Mouse (Mus musculus) urinary bladder, postnatal 10 days (tissue): ENCODE measurements around the gene Tmc5.

Experiments
- DNase-seq: peaks from one replicate; pipeline ENCODE4 v3.0.0; 2022; ENCODE audit warnings: low spot score

Tmc5 gene

DNA sequence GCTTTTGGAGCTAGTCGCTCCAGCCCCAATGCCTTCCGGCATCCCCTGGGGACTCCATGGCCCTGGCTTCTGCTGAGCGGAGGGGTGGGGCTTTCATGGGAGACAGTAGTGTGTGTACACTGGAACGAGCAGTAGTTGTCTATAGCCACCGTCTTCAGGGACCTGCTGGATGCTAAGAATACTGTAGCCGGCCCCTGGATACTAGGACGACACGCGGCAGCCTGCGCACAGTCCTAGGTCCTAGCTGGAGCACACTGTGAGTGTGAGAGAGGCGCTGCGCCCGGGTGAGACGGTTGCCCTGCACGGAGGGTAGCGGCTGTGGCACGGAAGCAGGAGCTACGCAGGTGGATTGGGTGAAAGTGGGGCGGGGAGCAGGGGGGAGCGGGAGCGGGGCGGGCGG is at the start of gene Tmc5:
TSS of gene Tmc5 (plus strand) at position 97 of the 400 bp plus-strand sequence.
- DNase-seq: no peak

DNA sequence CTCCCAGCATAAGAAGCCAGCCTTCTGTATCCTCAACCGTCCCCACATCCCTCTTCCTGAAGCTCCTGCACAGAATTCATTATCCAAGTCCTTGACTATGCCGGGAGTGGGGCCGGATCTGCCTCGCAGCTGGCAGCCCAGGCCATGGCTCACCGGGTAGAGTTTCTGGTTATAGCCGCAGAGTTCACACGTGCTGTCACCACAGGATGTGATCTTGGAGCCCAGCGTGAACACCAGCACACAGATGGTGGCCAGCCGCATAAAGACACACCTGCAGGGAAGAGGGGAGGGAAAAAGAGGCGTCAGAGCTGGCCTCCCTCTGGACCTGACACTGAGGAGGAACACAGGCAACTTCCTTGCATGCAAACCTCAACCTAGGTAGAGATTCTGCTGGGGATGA is 49.6 kb upstream of the Tmc5 start:
- no peak for DNase-seq

DNA sequence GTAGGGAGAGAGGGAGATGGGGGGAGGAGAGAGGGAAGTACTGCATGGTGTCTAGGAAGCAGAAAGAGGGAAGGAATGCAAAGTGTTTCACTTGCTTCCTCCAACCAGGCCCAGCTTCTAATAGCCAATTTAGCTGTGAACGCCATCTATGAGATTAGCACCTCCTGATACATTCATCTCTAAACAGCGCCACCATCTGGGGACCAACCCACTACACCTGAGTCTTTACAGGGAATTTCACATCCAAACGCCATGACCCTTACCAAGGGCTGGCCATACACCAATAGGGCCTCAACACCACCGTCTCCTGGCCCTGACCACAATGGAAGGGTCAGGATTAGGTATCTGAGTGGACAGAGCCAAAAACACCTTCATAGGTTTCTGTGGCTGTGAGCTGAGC is 43.2 kb upstream of the Tmc5 start:
- no peak for DNase-seq

DNA sequence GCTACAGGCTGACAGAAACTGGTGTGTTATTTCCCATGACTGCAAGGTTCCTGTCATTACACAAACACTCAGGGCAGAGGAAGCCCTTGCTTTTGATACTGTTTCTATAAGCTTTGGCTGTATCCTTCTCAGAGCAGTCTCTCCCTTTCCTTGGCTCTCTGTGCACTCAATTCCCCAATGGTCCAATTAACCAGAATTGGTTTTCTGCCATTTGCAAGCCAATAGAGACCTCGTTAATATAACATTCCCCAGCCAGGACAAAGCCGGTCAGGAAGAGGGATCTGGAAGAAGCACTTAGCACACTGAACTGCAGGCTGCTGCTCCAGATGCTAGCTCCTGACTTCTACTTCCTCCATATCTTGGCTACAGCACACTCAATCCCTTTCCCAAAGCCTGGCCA is 42.8 kb upstream of the Tmc5 start:
- no peak for DNase-seq

DNA sequence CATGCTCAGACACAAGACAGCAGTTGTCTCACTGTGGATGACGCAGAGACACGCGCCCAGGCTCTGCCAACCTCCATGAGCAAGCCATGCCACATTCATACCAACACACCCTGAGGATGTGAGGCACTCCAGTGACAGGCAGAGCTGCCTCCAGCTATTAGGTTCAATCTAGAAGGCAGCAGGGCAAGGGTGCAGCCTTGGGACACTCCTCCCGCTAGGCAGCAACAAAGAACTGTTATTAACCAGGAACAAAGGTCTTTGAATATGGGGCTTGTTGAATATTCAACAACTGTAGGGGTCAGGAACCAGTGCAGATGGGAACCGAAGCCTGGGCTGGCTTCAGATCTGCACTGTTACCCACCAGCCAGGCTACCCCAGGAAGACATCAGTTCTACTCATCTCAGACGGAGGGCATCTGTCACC is 28.0 kb upstream of the Tmc5 start:
- no peak for DNase-seq

DNA sequence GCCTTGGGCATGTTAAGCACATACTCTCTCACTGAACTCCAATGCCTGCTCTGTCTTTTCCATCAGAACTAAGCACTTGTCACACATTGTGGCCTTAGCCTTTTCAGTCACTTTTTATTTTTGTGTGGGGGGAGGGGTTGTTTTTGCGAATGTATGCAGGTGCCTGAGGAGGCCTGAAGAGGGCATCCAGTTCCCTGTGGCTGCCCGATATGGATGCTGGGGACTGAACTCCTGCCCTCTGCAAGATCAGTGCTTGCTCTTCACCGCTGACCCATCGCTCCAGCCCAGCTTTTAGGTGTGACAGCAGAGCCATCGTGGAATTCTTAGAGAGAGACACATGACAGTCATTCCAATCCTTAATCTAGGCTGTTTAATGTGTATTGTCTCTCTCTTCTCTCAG is 25.7 kb upstream of the Tmc5 start:
- DNase-seq: no peak

DNA sequence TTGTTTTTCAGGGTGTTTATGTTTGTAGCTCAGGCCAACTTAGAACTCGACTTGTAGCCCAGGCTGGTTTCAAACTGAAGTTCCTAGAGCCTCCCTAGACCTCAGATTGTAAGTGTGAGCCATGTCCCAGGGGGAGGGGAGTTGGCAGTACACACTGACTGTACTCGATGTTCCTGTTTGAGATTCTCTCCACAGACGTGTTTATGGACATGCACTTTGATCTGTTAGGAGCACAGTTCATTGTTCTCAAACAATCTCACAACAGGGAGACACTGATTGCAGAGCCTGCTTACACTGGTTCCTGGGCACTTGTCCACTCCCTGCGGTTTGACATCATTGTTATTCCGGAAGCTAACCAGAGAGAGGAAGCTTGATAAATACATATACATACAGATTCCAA is 25.1 kb upstream of the Tmc5 start:
- DNase-seq: no peak

DNA sequence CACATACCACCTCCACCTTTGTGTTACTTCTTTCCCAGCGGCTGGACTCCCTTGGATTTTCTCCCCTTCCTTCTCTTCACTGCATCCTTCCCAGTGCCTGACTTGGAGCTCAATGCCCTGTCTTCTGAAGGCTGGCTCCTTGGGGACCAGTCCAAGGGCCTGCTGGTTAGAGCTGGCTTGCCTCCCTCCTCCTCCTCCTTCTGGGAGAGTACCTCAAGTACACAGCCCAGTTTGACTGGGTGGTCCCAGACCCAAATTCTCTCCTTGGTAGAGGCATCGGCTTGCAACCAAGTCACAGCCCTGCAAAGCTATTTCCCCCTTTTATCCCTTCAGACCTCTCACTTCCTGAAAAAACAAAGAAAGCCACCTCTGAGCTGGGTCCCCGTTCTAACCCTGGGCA is 18.8 kb upstream of the Tmc5 start:
- DNase-seq: no peak

DNA sequence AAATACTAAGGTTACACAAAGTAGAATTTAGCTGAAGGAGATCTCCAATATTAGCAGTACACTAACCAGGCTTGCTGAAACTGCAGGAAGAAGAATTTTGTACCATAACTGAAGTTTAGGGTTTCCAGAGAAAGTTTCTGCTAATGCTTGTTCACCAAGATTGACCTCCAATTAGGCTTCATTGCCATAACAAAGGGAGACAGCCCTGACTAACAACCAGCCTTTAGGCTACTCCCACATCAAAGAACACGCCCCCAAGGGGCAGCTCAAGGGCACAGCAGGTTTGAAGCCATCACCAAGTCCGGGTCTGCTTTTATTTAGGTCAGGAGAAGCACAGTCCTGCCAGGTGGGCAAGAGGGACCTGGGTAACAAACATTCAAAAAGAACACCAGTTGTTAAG is 17.2 kb upstream of the Tmc5 start:
- DNase-seq: no peak

DNA sequence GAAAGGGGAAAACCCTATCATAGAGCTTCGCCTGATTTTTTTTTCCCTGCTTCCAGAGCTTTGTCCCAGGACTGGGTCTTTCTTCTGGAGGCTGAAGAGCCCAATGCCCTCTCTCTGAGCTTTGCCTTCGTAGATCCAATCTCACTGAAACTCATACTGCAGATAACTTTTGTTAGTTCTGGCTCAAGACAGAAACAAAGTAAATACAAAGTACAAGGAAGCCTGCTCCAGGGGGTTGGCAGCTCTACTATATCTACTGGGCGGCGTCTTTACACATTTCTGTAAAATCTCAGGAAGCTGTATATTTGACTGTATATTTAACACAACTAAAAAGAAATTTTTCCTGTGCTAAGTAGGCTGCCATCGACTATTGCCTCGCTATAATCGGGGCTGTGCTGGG is 13.3 kb upstream of the Tmc5 start:
- no peak for DNase-seq

DNA sequence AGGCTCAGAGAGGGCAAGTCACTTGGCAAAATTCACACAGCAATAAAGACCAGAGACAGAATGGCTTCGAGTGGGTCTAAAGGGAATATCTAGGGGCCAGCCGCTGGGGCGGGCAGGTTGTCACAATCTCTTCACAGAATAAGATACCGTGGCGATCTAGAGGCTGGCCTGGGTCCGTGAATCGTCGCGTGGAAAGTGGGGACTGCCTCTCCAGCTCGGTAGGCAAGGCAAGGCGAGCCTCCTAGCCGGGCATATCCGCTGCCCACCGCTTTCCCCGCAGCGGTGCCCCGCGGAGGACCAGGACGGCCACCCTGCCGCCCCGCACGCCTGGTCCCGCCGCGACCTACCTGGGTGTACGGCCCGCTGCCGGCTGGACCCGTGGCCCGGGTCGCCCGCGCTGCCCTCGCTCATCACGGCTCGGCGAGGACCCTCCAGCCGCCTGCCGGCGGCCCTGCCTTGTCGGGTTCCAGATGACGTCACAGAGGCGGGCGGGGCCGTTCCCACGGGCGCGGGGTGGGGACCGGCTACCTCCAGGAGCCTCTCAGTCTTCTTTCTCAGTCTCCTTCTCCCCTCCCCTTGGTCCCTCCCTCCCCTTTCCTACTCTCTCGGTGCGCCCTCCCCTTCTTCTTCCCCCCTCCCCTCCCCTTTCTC is 12.7 kb upstream of the Tmc5 start, which contains the start of gene Tmc7:
TSS of gene Tmc7 (minus strand) at position 480 of the 651 bp plus-strand sequence.
- peak; percentile 41 for DNase-seq

DNA sequence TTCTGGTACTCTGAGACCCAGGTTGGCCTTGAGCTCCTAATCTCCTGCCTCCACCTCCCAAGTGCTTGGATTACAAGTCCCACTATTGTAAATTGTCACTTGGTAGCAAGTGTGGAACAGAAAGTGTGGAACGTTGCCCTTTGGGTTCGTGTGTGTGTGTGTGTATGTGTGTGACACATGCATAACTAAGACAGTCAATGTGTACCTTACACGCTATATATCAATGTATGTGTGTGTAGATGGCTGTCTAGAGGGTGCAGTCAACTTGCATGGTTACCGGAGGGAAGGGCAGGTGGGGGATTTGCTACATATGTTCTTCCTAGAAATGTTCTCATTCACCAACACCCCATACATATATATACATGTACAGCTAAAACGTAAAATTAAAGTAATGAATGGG is 12.2 kb upstream of the Tmc5 start:
- no peak for DNase-seq

DNA sequence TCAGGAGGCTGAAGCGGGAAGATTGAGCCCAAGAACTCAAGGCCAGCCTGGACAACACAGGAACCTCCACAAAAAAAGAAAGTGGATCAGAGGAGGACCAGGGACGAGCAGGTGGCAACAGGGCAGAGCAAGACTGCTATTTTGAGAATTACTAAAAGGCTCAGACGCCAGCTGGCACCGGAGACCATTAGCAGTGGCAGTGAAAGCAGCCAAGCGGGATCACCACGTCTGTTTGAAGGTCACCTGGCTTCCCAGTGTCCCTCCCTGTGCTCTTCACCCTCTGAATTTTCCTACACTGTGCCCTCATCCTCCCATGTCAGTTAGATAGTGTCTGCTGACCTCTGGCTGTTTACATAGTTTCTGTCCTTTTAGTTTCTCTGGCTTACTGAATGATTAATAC is 11.2 kb upstream of the Tmc5 start:
- no peak for DNase-seq

DNA sequence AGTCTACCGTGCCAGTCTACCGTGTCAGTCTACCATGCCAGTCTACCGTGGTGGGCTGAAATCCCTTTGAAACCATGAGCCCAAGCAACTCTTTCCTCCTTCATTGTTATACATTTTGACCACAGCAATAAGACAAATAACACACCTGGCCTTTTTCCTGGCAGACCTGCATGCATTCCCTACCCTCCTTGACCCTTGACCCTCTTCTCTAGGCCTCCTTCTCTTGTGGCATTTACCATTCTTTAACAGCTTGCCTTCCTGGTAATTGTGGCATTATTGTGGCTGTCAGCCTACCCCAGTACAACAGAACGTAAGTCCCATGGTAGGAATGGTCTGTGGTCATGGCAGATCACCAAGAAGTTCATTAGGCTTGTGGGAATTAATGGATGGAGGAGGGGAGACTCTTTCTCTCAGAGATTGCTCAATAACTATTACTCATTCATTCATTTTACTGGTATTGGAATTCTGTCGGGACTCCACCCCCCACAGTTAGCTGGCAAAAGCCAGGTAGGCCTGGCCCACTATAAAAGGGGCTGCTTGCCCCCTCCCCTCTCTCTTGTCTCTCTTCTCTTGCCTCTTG is 6.3 kb upstream of the Tmc5 start:
- no peak for DNase-seq

DNA sequence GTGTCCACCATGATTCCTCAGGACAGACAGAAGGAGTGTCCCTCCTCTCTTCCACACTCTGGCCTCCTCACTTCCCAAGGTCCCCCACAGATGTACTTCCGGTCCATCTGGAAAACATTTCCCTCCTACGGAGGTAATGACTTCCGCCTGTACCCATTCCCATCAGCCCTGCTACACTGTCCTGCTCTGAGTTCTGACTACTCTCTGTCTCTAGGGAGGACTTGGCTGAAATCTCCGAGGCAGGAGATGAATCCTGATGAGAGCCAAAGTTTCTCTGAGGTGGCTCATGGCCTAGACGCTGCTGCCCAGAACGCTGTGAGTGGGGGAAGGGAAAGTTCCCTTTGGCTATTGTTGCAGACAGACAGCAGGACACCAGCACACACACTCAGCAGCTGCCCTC is 5.0 kb upstream of the Tmc5 start:
- no peak for DNase-seq

DNA sequence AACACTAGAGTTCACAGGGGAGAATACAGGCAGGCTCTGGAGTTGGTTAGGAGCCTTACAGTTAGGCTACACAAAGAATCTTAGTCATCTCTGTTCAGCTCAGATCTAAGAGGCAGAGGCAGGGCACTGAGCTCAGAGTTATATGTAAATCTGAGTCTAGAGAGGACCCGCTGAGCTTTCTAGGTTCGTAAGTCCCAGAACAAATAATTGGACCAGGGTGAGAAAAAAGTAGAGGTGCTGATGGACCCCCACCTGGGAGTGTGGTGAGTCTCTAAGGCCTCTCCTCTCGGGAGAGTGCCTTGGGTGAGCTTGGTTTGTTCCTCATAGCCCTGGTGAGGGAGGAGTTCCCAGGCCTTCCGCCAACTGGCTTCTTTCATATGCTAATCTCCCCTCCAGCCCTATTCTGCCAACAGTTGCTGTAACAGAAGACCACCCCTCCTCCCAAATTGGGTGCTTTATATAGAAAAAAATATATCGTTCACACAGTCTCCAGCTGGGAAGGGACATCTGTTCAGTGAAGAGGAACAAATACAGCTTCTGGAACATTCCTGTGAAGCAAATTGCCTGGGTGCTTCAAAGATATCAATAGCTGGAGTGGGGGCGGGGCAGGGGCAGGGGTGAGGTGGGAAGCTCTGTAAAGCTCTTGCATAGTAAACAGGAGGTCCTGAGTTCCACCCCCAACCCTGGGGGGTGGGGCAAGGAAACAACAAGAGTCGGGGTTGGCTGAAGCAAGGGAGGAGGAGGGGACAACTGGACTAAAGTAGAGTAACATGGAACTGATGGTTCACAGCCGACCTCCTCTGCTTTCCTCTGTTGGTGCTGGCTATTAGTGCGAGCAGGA is 3.3 kb upstream of the Tmc5 start:
- DNase-seq: no peak

DNA sequence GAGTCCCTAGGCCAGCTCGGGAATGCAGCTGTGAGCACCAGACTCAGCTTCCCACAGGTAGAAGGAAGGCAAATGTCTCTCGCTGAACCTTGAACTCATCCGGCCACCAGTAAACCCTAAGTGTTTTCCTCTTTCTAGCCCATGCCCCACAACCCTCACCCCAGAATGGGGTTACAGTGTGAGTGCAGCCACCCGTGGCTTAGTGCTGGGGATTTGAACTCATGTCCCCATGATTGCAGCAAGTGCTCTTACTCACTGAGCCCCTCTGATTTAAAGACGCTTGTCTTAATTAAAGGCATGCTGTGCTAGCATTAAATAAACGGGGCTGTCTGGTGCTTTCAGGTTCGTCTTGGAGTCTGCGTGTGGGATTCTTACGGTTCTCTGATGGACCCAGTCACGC is 2.5 kb upstream of the Tmc5 start:
- no peak for DNase-seq

DNA sequence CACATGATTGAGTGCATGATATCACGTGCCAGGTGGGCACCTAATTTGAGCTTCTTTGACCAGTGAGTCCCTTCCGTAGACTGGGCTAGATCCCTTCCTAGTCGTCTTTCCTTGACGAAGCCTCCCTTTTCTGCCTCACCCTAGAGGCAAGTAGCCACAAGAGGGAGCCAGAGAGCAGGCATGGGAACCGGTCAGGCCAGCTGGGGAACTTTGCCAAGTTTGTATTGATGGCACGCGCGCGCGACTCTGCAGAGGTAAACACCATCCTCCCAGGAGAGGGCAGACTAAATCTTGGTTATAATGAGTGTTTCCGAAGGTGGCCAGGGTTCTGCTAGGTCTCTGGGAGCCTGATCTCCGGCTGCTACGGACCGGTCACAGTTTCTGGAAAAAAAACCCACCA is 1.9 kb upstream of the Tmc5 start:
- peak; percentile 86 for DNase-seq

DNA sequence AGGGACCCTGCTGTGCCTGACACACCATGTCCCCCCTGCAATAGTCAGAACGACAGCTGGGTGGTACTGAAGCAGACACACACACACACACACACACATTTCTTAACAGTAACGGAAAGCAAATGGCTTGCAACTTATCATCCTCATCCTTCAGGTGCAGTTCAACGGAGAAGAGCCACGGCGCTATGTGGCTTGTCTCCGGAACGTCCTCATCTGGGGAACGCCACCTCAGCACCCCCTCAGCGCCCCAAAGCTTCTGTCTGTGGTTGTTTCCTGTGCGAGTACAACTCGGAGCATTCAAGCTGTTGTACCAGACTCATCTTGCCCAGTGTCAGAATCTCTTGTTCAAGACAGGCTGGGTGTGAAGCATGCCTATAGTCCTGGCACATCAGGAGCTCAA is 826 bp upstream of the Tmc5 start:
- DNase-seq: no peak

DNA sequence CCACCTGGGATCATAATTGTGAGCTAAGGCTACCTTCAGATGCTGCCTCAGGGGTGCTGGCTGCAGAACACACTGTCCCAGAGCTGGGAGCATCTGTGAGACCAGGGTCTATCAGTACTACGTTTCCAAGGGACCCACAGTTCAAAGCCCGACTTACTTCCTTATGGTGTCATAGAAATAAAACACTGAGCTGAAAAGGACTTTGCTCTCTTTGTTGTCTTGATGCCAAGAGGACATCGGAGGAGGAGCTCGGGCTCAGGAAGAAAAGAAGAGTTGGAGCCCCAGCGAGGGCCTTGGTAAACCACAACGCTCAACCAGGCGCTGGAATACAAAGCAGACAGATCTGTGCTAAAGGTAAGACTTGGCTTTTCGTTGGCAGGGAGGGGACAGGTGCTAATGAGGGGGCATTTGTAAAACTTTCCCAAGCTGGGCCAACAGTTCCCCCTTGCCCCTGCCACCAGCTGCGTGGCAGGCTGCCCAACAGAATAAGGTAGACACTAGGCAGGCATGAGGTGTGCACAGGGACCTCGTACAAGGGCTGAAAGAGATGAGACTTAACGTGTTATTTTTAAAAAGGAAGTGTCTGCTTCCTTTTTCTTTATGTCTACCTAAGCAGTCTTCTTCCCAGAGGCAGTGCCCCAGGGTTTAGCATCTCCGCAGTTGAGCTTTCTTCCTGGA is 3.0 kb downstream of the Tmc5 start:
- no peak for DNase-seq

DNA sequence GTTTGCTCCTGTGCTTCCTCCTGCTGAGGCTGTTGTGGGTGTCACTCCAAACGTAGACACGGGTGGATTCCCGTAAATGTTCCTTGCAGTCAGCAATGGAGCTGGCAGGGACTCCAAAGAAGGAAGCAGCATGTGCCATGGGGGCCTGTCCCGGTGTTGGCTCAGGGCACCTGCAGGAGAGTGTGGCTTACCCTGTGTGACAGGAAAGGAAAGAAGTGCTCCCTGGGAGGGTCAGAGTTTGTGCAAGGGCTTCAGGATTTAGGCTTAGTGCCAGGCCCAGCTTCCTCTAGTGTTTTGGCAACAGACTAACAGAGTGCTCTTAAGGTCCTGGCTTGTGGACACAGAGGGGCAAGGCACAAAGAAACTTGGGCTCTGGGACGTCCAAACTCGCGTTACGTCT is 7.7 kb downstream of the Tmc5 start:
- DNase-seq: no peak

DNA sequence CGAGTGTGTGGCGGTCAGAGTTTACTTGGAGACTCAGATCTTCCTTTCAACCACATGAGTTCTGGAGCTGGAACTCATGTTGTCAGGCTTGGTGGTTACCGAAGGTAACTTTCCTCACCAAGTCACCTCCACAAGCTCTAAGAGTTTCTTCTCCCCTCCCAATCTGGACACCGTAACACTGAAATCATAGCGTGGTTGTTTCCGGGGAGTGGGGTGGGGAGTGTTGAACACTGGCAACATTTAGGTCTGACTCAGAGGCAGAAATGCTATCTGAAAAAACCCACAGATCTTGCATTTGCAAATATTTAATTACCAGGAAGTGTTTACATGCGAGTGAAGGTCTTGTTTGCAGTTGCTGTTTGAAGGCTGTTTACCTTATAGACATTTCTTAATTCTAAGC is 12.7 kb downstream of the Tmc5 start:
- DNase-seq: no peak

DNA sequence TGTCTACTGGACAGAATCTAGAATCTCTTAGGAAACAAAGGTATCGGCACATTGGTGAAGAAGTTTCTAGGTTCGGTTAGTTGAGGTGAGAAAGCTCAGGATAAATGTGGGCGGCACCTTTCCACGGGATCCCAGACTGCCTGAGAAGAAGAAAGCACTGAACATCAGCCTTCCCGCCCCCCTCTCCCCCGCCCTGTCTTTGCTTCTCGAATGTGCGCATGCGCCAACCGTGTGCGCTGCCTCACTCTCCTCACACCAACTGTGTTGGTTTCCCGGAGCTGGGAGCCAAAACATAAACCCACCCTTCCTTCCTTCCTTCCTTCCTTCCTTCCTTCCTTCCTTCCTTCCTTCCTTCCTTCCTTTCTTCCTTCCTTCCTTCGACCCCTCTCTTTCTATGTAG is 13.6 kb downstream of the Tmc5 start:
- DNase-seq: no peak
